Mouse (Mus musculus) embryo, embryonic 10 days (tissue): ENCODE measurements around the gene Tmem210.

Experiments
- DNase-seq: peaks from one replicate; pipeline ENCODE4 v3.0.0-alpha.2; 2015; ENCODE audit warnings: low spot score

Gene Tmem210

DNA sequence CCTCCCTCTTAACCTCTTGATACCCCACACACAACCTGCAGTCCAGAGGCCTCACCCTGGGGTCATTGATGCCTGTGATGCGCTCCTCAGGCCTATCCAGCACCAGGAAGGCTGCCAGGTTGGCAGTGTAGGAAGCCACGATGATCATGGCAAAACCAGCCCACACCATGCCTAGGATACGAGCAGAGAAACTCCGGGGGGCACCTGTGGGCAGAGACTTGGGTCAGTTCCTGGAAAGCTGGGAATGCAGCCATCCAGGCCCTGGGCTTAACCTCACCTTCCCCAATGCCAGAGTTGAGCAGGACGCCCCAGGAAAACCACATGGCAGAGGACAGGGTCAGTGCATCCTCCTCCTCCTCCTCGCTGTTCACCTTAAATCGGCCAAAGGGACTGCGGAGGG, 9.1 kb downstream of the Tmem210 start:
- DNase-seq = no peak

- DNase-seq = no peak
Measured at GRCm38 (mm10) chr2:25298046-25298445, 10.1 kb downstream of the Tmem210 start.

GRCm38 (mm10) chr2:25303452-25303851, 15.5 kb downstream of the Tmem210 start:
- DNase-seq = no peak

DNA sequence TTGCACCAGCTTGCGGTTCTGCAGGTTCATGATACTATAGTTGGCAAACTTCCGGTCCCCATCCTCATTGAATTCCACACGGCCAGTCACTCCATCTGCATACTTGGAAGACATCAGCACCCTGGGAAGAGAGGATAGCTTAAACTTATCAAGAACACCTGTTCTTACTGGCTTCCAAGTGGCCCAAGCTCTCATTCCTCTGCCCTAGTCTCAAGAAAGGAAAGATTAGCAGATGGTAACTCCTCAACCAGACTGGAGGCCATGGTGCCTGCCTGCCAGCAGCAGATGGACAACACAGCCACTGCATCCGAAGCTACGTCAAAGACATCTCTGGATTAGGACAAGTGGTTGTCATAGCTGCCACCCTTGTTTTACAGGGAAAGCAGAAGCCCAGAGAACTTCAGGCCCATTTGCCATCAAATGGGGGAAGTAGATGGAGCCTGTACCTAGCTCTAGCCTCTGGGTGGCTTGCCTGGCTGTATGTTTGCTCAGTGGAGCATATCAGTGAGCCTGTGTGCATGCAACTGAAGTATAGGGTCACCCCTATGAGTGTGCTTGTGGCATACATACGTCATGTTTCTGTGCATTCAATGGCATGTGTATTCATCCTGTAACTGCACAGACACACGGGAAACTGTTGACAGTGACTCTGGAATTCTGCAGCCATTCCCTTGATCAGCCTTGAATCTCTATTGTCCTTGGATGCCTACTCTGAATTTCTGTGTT, 16.1 kb downstream of the Tmem210 start:
- no peak for DNase-seq

DNA sequence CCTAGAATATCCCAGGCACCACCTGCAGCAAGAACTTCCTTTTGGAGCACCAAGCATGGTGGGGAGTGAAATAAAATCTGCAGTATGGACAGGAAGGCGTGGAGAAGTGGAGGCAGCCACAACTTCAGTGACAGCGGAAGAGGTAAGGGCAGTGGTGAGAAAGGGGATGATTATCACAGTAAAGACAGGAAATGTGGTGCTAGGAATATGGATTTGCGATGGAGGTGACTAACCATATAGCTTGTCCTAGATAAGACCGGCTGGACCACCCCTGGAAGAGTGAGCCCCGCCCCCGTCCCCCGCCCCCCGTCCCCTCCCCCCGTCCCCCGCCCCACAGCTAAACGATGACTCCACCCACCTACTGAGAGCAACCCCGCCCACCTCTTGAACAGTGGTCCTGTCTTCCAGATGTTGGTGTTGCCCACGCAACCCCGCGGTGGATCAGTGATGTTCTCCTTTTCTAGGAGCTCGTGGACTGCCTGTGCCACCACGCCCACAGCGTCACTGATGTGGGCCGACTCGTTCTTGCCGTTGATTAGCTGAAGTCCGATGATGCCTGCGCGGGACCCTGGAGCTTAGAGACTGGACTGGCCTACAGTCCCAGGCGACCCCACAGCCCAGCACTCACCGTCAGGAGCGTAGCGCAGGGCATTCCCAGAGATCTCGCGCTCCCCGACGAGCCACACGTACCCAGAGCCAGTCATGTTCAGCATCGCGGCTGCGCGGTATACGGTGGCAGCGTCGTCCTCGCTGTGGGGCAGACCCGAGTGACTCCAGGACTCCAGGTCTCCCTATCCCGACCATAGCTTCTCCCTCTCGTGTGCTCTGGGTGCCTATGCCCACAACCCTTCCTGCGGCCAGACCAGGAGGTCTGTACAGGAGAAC, 17.0 kb downstream of the Tmem210 start:
- peak; percentile 85 for DNase-seq

DNA sequence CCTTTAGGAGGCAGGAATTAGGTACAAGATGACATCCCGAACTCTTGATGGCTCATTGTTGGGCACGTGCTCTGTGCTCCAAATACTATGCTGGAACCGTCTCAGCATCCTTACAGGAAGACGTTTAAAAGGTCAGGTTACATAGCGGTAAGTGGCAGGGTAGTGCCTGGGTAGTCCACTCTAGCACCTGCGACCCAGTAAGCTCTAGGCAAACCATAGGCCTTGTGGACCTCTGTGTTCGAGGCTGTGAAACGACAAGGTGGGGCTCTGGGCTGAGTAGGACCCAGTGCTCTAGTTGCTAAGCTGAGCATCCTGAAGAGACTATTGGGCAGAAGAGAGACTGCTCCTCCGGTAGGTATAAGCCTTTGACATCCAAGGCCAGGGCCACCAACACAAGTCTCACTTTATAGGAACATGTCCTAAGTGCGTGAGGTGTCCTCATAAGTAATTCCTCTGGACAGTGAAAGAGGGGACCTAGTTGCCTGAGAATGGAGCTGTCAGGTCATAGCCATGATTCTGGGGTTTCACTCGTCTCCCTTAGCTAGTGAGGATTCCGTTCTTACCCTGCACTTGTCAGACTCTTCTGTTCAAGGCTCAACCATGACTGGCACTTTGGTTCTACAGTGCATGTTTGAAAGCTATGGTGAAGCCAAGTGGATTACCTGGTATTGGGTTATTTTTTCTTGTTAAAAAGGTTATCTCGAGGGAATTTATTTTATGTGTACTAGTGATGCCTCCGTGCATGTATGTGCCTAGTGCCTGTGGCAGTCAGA, 17.8 kb downstream of the Tmem210 start:
- DNase-seq = no peak

DNA sequence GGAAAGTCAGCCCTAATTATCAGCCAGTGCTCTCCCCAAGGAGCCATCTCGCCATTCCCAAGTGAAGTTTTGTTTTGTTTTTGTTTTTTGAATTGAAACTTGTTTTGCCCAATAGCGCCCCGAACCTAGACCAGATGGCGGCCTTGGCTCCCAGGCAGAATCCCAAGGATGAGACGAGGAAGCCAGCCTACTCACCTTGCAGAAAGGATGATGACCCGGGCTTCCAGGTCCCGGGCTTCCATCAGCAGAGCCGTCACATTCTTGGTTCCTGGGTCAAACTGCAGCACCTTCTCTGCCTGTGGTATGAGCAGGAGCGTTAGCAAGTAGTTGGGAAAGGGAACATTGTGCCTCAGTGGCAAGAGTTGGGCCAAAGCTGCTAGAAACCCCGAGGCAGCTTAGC, 22.2 kb downstream of the Tmem210 start:
- DNase-seq = no peak

DNA sequence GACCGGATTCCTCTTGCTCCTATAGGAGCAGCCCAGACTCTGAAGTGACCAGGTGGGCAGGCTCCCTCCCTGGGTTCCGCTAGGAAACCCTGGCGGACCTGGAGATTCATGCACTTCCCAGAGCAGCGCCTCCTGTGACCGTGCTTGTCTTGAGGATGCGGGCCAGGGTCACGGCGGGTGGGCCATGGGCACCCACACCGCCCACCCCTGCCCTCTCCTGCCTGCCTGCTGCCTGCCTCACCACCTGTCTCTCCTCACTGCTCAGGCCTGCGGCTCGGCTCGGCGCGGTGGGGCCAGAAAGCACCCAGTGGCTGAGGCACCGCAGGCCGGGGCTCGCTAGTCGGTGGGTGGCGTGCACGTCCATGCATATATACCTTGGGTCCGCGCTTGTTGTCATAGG, 23.0 kb downstream of the Tmem210 start:
- no peak for DNase-seq

DNA sequence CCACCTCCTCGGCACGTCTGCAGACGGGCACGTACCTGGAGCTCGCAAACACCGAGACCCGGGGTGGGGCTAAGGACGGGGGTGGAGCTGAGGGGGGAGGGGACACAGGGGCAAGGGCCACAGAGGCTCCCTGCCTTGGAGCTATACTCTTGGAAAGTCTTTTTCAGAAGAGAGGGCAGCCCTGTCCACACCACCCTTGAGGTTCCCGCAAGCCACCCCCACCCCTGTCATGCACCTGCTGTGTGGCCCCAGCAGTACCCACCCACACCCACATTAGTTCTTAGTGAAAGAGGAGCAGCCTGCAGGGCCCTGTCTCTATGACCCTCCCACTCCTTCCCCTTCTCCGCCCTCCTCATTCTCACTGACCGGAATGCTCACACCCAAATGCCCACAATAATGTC, 23.5 kb downstream of the Tmem210 start:
- no peak for DNase-seq

- DNase-seq = no peak
Measured at GRCm38 (mm10) chr2:25318119-25318966, 30.4 kb downstream of the Tmem210 start.

DNA sequence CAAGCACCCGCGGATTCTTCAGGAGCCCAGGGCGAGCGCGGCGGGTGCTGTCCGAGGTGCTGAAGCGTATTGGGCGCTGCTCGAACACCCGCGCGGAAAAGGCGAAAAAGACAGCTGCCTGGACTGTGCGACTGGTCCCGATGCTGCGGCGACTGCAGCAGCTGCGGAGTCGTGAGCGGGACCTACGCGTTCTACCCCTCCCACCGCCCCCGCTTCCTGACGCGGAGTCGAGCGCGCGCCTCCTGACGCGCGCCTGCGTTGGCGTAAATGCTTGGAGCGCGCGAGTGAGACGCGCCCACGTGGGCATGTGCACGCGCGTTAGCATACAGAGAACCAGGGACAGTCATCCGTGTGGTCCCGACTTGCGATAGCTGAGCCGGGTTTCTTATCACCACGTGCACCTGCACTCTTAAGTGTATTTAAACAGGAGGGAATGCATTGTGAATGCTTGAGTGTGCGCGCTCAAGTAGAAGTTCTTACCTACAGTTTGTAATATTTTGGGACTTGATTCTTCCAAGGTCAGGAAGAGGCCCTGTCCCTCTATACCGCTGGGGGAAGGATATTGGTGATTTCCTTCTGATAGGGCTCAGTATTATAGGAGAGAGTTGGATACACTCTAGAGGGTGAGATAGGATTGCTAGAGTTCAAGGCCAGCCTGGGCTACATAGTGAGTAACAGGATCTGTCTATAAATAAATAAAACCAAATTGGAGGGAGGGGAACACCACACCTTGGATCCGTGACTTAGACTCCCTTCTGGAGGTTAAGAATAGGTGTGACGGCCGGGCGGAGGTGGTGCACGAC, 31.2 kb downstream of the Tmem210 start, which contains the start of gene Grin1:
Gene Grin1 (minus strand): TSS at position 217 of the 803 bp plus-strand sequence.
- peak; percentile 86 for DNase-seq

DNA sequence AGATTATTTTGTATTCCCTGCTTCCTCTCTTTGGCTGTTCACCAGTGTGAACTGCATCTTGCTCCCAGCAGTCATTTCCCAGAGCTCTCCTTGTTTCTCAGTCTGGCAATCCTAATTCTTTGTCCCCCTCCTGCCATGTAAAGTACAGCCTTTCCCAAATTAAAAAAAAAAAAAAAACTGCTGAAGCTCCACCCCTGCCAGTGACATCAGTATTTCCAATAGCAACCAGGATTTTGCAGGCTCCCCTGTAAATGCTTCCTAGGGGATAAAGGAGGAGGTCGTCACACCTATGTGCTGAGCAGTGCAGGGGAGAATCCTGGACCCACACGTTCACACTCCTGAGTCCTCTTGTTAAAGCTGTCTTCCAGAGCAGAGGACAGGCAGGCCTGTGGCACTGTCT, 32.1 kb downstream of the Tmem210 start:
- no peak for DNase-seq

- DNase-seq = no peak
Measured at GRCm38 (mm10) chr2:25326036-25326435, 38.1 kb downstream of the Tmem210 start.

- DNase-seq = peak; percentile 77
Measured at GRCm38 (mm10) chr2:25328440-25328839, 40.5 kb downstream of the Tmem210 start.

- DNase-seq = peak; percentile 12
Measured at GRCm38 (mm10) chr2:25331470-25331869, 43.5 kb downstream of the Tmem210 start.

DNA sequence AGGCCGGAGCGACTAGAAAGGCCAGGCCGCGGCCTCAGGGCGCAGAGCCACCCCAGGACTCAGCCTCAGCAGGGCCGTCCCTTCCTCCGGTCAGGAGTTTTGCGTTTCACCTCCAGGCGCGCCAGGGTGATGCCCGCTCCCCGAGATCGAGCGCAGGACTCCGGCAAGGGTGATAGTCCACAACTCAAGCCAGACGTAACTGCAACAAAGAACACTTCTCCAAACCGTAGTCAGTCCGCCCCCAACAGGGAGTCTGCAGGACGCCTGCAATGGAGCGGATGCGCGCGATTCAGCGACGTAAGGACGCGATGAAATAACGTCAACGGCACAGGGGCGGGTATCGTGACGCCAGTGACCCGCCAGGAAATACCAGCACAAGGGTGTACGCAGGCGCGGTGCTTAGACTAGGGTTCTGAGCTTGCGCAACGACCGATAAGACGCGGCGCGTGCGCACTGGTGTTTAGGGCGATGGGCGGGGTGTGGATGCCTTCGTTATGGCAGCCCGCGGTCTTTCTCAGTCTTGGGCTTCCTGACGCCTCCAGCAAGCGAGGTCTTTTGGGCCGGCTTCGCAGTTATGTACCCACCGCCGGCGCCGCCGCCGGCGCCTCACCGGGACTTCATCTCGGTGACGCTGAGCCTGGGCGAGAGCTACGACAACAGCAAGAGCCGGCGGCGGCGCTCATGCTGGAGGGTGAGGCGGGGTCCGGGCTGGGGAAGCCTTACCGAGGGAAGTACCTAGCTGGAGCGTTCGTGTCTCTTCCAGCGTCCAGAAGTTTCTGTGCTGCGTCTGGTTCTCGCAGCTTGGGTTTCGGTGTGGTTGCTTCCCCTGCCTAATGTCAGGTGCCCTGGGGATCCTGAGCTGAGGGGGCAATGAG, 44.6 kb downstream of the Tmem210 start, which contains the start of gene Man1b1:
Gene Man1b1 (plus strand): TSS at position 53 of the 875 bp plus-strand sequence.
- peak; percentile 100 for DNase-seq

DNA sequence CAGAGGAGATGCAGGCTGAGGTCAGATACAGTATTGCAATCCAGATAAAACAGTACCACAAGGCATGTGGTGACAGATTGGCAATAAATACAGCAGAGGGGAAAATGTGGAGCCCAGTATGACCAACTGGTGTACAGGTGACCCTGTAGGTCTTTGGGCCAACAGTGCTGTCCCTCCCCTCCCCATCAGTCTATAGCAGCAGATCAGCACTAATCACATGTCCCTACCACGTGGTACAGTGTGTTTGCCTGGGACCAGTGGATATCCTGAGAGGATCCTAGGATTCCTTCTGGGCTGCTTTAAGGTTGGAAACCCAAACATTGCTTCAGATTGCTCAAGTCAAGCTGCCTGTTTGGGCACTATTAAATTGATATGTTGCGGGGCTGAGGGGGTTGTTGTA, 45.6 kb downstream of the Tmem210 start:
- DNase-seq = no peak

- DNase-seq = no peak
Measured at GRCm38 (mm10) chr2:25338303-25338702, 50.4 kb downstream of the Tmem210 start.
